Mouse (Mus musculus) right cerebral cortex, adult 18-20 months (tissue): ENCODE results near the gene Cnpy3.
"Not testable (repeated sequence)": the region's sequence is repeated elsewhere in the genome, so short reads cannot be mapped to it uniquely, and the experiment has no call there.

Source experiments
- DNase-seq: peaks from one replicate; pipeline ENCODE4 v3.0.0; 2022; ENCODE audit warnings: mixed read lengths

Cnpy3 gene

DNA sequence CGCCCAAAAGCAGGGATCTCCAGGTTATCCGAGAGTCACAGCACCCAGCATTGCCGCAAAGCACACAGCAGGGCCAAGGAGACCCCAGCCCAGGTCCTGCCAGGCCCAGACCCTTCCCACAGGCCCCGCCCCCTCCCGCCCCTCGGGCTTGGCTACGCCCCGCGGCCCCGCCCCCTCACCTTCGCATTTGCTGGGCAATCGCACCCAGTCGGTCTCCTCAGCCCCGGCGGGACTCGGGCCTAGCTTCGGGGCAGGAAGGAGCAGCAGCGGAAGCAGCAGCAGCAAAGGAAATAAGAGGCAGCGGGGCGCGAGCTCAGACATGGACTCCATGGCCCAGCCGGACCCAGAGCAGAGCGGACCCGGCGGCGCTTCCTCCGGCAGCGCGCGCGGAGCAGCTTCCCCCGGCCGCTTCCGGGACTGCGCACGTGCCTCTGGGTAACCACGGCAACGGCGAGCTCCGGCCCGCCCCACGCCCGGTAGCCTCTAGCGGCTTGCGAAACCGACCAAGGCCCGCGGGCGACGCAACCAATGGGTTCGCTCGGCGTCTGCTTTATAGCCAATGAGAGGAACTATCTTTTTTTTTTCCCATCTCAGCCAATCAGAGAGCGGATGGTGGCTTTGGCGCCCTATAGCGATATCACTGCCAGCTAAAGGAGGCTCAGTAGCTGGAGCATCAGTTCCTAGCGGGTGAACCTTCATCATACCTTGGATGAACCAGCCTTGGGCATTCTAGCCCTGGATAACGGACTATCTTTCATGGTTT, at the start of gene Cnpy3:
TSS of gene Cnpy3 (minus strand) at position 421 of the 763 bp plus-strand sequence.
- peak; percentile 99 for DNase-seq

- no peak for DNase-seq
Measured at GRCm38 (mm10) chr17:46801761-46802160, 49.7 kb upstream of the Cnpy3 start.

DNA sequence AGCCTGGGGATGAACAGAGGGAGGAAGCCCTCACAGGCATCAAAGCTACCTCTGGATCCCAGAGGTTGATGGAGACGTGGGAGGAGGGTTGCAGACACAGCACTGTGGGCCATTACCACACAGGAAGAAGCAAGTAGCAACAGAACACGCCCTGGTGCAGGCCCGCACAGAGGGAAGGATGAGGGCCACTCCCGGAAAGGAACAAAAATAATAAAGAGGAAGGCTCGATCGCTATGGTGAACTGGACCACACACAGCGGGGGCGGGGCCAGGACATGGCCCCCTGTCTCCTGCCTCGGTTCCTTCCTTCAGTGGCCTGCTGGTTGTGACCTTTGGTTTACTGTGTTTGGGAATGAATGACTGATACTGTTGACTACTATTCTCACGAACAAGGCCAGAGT, 47.7 kb upstream of the Cnpy3 start:
- no peak for DNase-seq

- DNase-seq = no peak
Measured at GRCm38 (mm10) chr17:46797386-46797785, 45.4 kb upstream of the Cnpy3 start.

- DNase-seq = no peak
Measured at GRCm38 (mm10) chr17:46796743-46797142, 44.7 kb upstream of the Cnpy3 start.

- no peak for DNase-seq
Measured at GRCm38 (mm10) chr17:46792963-46793362, 40.9 kb upstream of the Cnpy3 start.

DNA sequence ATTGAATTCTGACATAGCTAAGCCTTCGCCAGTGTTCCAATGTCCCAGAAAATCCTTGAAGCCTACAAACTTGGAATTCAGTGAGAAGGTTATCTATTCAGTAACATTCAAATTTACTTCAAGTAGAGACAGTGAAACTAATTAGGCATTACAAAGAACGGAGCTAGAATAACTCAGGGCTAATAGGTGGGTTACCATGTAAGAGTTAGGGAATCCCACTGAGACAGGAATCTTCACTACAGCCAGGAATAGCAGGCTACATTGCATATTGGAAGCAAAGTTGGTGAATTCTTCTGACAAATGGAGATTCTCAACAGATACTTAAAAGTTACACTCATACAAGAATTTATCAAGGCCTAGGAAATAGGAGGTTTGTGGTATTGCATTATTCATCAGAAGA, 36.0 kb upstream of the Cnpy3 start:
- not testable (repeated sequence) for DNase-seq

- DNase-seq = no peak
Measured at GRCm38 (mm10) chr17:46786952-46787351, 34.9 kb upstream of the Cnpy3 start.

- no peak for DNase-seq
Measured at GRCm38 (mm10) chr17:46783222-46783565, 31.2 kb upstream of the Cnpy3 start.

DNA sequence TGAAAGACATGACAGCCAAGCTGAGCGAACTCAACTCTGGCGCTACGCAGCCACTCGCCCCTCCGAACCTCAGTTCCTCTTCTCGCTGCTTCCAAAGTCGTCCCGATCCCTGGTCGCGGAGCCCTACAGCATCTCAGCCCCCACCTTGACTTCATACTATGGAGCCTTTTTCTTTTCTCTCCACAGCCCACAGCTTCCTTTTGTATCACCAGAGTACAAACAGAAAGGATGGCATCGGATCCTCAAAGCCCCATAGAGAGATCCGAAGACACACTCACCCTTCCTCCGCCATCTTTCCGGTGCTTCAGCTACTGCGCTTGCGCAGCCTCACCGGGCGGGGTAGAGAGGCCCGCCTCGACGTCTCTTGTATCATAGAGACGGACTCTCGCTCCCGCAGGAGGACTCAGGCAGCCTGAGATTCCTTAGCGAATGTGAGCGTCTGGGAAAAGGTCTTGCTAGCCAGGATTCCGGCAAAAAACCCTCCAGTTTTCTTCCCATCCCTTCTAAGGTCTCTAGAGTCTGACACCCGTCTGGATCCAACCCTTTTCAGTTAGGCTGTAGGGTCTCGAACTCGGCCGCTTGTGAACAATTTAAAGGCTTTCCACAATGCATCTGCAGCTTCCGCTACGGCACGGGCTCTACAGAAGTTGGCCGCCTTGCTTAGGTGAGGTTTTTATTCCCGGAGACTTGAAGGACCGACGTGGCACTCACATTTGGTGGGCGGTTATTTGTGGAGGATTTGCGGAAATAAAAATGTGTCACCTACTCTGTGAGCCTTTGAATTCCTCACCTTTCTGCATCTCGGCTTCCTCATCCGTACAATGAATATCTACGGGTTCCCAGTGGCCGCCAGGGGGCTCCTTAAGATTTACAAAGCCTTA, 30.6 kb upstream of the Cnpy3 start, which contains the start of gene Rpl7l1:
TSS of gene Rpl7l1 (minus strand) at position 332 of the 881 bp plus-strand sequence.
- peak; percentile 92 for DNase-seq

DNA sequence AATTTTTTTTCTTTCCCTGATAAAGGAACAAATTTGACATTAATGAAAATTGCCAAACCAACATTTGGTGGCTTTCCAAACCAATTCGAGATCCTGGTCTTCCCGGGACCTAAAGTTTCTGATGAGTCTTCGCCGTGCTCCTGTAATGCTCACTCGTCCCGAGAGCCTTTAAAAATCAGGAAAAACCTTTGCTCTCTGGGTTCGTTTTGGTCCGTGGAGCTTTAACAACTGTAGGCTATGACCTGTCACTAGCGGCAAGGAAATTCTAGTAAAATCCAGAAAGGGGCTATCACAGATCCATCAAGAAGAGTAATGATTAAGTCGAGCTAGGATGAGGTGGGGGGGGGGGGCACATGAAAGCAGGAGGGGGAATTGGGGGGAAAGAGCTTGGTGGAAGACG, 29.9 kb upstream of the Cnpy3 start:
- no peak for DNase-seq

DNA sequence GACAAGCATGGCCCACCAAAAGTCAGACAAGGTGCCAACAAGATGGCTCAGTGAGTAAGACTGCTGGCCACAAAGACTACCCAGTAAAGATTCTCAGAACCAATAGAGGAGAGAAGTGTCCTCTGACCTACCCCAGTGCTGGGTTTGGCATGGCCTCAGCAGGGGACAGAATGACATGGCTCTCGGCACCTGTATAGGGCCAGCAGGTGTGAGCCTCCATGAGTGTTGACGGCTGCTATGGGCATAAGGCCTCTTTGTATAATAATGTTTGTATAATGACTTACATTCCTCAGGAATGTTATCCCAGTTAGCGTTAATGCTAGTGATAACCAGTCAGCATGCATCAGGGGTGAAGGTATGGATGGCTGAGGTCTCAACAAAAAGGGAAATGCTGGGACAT, 24.1 kb upstream of the Cnpy3 start:
- DNase-seq = no peak

GRCm38 (mm10) chr17:46775070-46775469, 23.1 kb upstream of the Cnpy3 start:
- no peak for DNase-seq

DNA sequence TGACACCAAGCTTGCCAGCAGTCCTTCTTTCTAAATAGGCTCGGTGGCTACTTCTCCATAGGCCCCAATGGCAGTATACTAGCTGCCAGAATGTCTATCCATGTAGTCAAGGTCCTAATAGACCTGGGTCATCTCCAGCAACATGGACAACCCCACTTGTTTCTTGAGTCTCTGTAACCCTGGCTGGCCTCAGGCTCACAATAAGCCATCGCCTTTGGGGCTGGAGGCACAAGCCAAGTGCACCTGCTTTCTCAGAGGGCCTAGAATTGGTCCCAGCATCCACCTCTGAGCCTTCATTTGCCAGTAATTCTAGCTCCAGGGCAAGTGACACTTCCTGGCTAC, 22.1 kb upstream of the Cnpy3 start:
- no peak for DNase-seq

GRCm38 (mm10) chr17:46773278-46774130, 21.5 kb upstream of the Cnpy3 start:
- no peak for DNase-seq

DNA sequence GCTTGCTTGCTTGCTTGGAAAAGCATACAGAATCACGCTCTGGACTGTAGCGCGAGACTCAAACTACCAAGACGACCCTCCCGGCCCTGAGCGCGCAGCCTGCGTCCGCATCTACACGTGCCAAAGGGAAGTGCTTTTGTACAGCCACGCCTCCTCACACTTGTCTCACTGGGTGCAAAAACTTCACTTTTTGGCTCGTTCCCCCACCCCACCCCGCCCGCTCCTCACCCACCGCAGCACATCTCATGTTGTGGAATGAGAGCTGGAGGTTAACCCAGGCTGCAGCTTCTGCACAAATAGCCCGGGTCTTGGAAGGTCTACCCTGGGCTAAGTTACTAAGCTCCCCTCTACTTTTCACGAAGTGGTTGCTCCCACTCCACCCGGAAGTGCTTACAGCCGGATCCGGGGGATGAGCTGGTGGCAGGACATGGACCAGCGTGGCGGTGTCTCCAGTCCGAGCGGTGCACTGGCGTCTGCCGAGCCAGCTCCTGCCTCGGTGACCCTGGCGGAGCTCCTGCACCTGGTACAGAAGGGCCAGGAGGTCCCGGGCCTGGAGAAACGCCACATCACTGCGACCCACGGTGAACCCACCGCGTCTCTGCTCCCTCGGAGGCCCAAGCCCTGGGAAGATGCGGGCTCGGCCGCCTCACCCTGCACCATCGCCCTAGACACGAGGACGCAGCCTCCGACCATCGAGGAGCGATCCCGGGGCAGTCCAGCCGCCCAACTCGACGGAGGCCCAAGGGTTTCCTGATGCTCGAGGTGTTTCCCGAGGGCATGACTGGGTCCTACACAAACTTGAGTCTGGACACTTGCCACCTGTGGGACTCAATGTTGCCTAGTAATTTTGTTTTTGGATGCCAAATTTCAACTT, 20.6 kb upstream of the Cnpy3 start, which contains the start of gene 2310039H08Rik:
TSS of gene 2310039H08Rik (plus strand) at position 232 of the 874 bp plus-strand sequence.
- DNase-seq = peak; percentile 86

GRCm38 (mm10) chr17:46772038-46772403, 20.0 kb upstream of the Cnpy3 start:
- no peak for DNase-seq

DNA sequence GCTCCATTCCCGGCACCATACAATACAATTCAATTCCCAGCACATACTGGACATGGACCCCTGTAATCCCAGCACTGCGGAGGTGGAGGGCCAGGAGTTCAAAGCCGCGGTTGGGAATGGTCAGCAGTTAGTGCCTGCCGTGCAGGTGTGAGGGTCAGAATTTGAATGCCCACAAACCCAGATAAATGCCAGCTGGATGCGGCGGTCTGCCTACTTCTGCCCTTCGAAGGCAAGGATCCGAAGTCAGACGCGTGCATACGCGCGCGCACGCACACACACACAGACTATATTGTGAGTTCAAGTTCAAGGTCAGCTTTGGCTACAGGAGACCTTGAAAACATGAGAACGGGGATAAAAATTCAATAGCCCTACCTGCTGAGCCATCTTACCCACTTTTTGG, 19.6 kb upstream of the Cnpy3 start:
- no peak for DNase-seq

DNA sequence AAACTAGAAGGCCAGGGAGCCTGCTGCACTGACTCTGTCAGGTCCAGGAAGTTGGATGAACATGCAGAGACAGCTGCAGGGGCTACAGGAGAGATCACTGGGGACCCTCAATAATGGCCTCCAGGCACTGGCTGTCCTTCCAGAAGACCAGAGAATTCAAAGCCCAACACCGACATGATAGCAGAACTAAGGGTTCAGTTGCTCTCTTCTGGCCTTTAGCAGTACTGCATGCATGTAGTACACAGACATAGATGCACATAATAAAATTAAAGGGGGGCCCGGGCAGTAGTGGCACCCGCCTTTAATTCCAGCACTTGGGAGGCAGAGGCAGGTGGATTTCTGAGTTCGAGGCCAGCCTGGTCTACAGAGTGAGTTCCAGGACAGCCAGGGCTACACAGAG, 19.0 kb upstream of the Cnpy3 start:
- DNase-seq = no peak

- DNase-seq = no peak
Measured at GRCm38 (mm10) chr17:46770546-46770945, 18.5 kb upstream of the Cnpy3 start.

DNA sequence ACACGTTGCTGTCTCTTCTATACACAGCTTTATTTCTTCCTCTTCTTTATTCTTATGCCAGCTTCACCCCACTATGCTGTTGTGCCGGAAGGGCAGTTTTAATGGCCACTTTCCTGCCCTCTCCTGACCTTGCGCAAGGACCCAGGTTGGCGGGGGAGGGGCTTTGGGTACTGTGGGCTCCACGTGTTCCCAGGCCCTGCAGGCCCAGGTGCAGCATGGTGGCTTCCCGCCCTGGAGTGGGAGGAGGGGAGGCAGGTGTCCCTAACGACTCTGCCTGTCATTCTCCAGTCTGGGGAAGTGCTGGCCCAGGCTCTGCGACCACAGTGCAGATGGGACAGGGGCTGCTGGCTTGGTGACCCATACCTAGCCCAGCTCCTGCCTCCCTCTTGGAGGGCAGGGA, 15.9 kb upstream of the Cnpy3 start:
- no peak for DNase-seq

DNA sequence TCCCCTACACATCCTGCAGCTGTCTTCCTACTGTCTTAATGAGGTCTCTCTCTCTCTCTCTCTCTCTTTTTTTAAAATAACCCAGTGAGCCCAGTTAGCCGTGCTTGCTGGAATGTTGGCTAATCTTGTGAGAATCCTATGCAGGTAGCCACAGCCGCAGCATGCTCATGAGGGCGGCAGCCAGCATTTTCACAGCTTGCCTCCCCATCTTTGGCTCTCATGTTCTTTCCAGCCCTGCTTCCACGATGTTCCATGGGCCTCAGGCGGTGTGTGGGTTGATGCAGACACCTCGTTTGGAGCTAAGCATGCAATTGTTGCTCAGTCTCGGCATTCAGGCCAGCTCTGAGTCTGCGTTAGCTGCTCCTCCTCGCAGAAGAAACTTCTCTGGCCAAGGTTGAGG, 12.9 kb upstream of the Cnpy3 start:
- DNase-seq = peak; percentile 80
